Mouse (Mus musculus) Muller cell, postnatal 12 days (primary cell): ENCODE data around the gene 1700049E17Rik1.
"Not testable (repeated sequence)": the region's sequence is repeated elsewhere in the genome, so short reads cannot be mapped to it uniquely, and the experiment has no call there.

Experiments used
- DNase-seq: peaks from one replicate; pipeline ENCODE4 v3.0.0-alpha.2; 2015; ENCODE audit errors: inconsistent ontology term

Gene 1700049E17Rik1

DNA sequence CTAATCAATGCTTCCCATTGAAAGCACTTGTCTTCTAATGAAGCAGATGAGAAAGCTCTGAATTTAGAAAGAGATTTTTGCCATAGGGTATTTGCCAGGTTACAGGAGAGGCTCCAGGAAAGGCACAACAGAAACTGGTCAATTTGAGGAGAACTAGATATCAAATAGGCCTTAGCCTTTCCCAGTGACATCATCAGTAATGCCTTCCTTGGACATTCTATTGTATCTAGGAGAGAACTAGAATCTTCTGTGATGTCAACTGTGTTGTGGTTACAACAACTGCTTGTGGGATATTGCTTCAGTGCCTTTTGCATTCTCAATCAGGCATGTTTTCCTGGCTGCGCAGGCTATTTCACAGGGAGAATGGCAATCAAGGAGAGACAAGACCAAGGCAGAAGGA, at the start of gene 1700049E17Rik1:
1700049E17Rik1 (plus strand) TSS at position 301 of the 400 bp plus-strand sequence.
- DNase-seq, result not testable (repeated sequence)

DNA sequence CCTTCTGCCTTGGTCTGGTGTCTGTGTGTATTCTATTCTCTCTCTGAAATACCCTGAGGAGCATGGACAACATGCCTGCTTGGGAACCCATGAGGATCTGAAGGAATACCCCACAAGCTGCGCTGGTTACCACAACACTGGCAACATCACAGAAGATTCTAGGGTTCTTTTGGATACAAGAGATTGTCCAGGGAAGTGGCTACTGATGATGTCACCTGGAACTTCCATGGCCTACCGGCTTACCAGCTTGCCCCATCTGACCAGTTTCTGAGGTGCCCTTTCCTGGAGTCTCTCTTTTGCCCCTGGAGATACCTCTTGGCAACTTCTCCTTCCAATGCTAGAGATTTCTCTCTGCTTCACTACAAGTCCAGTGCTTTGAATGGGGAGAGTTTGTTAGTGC, 17.6 kb upstream of the 1700049E17Rik1 start, which contains the start of gene Gm7980:
Gm7980 (minus strand) TSS at position 101 of the 400 bp plus-strand sequence.
- not testable (repeated sequence) for DNase-seq

GRCm38 (mm10) chr14:41943695-41944094, 18.9 kb downstream of the 1700049E17Rik1 start, which contains the start of gene 1700024B05Rik:
Gene 1700024B05Rik (plus strand): TSS chr14:41943995.
- not testable (repeated sequence) for DNase-seq

DNA sequence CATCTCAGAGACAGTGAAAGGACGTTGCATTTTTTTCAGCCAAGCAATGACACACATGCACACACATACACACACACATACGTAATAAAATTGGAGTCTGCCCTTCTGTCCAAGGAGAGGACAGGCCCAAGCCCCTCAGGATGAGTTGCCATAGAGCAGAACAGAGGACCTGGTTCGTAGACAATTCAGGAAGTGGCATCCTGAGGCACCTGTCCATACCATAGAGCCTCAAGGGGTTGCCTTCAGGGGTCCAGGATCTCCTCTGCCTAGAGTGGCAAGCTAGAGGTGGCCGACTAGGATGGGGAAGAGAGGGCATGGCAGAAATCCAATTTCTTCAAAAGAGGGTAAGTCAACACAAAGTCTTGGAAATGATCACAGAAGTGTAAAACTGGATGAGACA, 39.3 kb downstream of the 1700049E17Rik1 start:
- DNase-seq, result not testable (repeated sequence)

- not testable (repeated sequence) for DNase-seq
Measured at GRCm38 (mm10) chr14:41967827-41968226, 43.1 kb downstream of the 1700049E17Rik1 start, which contains the start of gene Gm6401. Gene Gm6401 (minus strand): TSS chr14:41967927.

DNA sequence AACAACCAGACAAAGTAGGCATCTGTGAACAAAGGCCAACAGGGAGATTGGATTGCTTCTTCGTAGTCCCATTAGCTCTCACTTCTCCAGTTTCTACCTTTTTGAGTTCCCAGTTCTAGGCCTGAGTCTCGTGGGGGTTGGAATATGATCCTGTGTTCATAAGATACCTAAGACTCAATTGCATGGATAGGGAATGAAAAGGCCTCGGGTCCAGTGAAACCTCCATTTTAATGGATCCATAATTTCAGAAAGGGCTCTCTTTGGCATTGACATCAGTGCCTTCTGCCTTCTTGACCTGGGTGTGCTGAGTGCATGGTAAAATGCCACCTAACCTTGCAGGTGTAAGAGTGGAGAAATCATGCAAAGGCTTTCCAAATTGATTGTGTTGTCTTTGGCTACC, 43.8 kb downstream of the 1700049E17Rik1 start:
- not testable (repeated sequence) for DNase-seq
